Mouse (Mus musculus): Measurements from ENCODE around the gene Ctnnal1. TPM values are rescaled to one million over a fixed set of nuclear protein-coding genes. Genes with fewer than 3 reads are reported as not detected.

Gene Ctnnal1
- polyA plus RNA-seq, 1 experiment = 5.4 TPM

DNA sequence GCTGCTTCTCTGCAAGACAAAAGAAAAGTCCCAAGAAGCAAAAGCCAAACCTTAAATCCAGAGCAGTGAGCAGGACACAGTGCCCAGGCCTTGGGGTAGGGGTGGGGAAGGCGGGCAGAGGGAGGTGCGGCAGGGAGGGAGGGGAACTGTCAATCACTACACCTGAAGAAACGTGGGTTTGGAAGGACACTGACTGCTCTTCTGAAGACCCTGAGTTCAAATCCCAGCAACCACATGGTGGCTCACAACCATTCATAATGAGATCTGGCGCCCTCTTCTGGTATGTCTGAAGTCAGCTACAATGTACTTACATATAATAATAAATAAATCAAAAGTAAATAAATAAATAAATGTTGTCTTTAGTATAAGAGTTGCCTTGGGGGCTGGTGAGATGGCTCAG is 20.1 kb downstream of the Ctnnal1 start:
- no peaks in the 10 kb centered on the region for H3K4me1 ChIP-seq (ENCODE audit: control insufficient read depth, insufficient read depth, insufficient read length, low read length)
- H3K27ac ChIP-seq (replicated peaks; ENCODE audit: low read depth, low read length) = no peak overlapping the region
- no peak overlapping the region for H3K4me3 ChIP-seq (ENCODE audit: insufficient read depth, low read depth, low read length)

DNA sequence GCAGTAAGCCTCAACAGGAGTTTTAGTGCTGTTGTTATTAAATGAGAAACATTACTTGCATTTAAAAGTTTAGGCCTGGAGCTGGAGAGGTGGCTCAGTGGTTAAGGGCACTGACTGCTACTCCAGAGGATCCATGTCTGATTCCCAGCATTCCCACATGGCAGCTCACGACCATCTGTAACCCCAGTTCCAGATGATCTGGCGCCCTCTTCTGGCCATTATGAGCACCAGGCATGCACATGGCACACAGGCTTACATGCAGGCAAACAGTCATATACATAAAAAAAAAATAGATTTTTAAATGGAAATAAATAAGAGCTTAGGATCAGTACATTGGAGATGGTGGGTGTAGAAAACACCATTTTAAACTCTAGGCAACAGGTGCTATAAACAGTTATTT is 21.0 kb downstream of the Ctnnal1 start:
- H3K27ac ChIP-seq (replicated peaks; ENCODE audit: low read depth, low read length) = no peak overlapping the region
- H3K4me3 ChIP-seq (ENCODE audit: insufficient read depth, low read depth, low read length) = no peak overlapping the region
- no peaks in the 10 kb centered on the region for H3K4me1 ChIP-seq (ENCODE audit: control insufficient read depth, insufficient read depth, insufficient read length, low read length)

DNA sequence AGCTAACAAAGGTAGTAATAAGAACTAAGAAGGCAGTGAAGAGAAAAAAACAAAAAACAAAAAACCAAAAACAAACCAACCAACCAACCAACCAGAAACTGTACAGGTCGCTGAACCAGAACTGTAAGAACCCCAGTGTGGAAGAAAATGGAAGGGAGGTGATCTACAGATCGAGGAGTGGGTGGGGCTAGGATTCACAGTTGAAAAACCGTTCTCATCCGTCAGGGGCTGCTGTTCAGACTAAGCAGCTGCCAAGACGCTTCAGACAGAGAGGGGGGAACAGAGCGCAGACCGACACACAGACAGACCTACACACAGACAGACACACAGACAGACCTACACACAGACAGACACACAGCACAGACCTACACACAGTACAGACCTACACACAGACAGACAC is 22.5 kb downstream of the Ctnnal1 start:
- Histone ChIP-seq H3K27ac (replicated peaks; ENCODE audit: low read depth, low read length) (no peak overlapping the region), H3K4me3 (ENCODE audit: insufficient read depth, low read depth, low read length) (no peak overlapping the region), H3K4me1 (ENCODE audit: control insufficient read depth, insufficient read depth, insufficient read length, low read length) (no peaks in the 10 kb centered on the region)

DNA sequence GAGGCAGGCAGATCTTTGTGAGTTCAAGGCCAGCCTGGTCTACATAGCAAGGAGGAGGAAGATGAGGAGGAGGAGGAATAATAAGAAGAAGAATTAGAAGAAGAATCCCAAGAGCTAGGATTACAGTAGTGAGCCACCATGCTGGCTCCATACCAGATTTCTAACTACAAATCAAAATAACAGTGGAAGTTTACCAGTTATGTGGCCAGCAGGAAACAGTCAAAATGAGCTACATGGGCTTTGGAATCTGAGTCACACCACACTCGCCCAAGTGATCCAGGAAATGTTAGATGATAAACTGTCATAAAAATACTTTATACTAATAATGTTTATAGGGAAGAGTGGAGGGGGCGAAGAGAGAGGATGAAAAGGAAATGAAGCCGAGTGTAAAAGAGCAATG is 24.7 kb downstream of the Ctnnal1 start:
- Histone ChIP-seq H3K27ac (replicated peaks; ENCODE audit: low read depth, low read length) (no peak overlapping the region), H3K4me1 (ENCODE audit: control insufficient read depth, insufficient read depth, insufficient read length, low read length) (no peaks in the 10 kb centered on the region), H3K4me3 (ENCODE audit: insufficient read depth, low read depth, low read length) (no peak overlapping the region)

DNA sequence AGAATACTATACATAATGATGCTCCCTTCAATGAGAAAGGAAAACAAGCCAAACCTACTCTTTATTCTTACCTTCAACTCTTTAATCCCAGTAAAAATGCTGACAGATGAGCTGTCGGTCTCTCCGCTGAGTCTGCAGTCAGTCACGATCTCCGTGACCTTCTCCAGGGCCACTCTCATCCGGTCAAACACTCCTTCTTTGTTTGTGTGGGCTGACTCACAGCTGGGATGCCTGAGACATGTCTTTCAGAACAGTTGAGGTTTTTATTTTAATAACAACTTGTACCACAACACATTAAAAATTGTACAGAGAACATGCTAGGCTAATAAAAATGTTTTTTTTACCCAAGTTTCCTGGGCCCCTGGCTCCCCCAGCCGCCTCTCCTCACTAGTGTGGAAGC is 27.3 kb downstream of the Ctnnal1 start:
- Histone ChIP-seq H3K4me3 (ENCODE audit: insufficient read depth, low read depth, low read length) (no peak overlapping the region), H3K27ac (replicated peaks; ENCODE audit: low read depth, low read length) (no peak overlapping the region), H3K4me1 (ENCODE audit: control insufficient read depth, insufficient read depth, insufficient read length, low read length) (no peaks in the 10 kb centered on the region)

DNA sequence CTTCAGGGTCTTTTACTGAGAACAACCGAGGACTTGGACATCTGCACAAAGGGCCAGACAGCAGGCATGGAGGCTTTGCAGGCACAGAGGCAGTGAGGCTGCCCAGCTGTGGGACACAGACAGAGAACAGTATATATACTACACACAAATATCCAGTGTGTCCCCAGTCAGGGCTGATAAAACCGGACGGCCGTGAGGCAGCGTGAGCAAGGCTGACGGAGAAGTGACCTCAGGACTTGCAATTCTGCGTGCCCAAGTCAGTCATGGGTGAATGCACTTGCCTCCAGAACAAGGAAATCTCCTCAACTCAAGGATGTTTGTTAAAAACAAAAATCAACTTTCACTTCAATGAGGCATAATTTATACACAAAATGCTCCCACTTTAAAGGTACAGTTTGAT is 33.0 kb downstream of the Ctnnal1 start:
- H3K4me3 ChIP-seq (ENCODE audit: insufficient read depth, low read depth, low read length) = no peak overlapping the region
- H3K4me1 ChIP-seq (ENCODE audit: control insufficient read depth, insufficient read depth, insufficient read length, low read length) = no peaks in the 10 kb centered on the region
- no peak overlapping the region for H3K27ac ChIP-seq (replicated peaks; ENCODE audit: low read depth, low read length)

DNA sequence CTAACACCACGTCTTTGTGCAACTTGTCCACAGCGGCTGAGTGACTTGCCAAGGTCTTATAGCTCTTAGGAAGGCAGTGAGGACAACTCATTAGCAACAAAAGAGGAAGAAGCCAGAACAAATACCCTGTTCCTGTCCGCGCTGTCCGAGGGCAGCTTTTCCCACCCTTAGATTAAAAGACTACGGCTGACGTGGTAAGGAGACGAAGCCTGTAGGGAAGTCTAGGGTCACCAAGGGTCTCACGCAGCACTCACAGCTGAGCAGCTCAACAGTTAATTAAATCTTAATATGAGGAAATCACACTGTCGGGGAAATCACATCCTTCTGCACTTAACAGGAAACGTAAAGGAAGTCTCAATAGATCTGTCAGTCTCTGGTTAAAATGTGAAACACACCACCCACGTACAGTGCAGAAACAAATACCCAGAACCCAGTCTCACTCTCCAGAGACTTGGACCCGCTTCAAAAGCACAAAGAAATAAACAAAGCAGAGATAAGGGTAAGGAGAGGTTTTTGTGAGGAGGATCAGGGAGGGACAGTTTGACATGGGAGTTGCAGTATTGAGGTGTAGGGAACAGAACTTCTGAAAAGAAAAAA is 33.9 kb downstream of the Ctnnal1 start:
- H3K4me3 ChIP-seq (ENCODE audit: insufficient read depth, low read depth, low read length) = no peak overlapping the region
- no peaks in the 10 kb centered on the region for H3K4me1 ChIP-seq (ENCODE audit: control insufficient read depth, insufficient read depth, insufficient read length, low read length)
- no peak overlapping the region for H3K27ac ChIP-seq (replicated peaks; ENCODE audit: low read depth, low read length)

DNA sequence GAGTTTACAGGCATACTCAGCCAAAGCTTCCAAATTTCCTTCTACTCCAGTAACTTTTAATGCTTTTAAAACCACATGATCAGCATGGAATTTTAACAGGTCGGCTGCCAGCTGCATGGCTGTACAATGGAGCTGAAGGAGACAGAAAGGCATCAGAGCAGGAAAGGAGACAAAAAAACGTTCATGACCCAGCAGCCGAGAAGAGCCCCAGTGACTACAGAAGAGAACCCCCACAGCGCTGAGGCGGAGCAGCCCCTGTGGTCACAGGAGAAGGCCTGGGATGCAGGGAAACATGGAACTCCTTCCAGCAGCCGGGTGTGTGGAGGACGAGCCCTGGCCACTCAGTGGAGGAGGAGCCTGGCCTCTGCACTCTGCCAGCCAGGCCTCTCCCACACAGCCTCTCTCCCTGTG is 35.5 kb downstream of the Ctnnal1 start:
- Histone ChIP-seq H3K4me3 (ENCODE audit: insufficient read depth, low read depth, low read length) (no peak overlapping the region), H3K27ac (replicated peaks; ENCODE audit: low read depth, low read length) (no peak overlapping the region), H3K4me1 (ENCODE audit: control insufficient read depth, insufficient read depth, insufficient read length, low read length) (no peaks in the 10 kb centered on the region)

DNA sequence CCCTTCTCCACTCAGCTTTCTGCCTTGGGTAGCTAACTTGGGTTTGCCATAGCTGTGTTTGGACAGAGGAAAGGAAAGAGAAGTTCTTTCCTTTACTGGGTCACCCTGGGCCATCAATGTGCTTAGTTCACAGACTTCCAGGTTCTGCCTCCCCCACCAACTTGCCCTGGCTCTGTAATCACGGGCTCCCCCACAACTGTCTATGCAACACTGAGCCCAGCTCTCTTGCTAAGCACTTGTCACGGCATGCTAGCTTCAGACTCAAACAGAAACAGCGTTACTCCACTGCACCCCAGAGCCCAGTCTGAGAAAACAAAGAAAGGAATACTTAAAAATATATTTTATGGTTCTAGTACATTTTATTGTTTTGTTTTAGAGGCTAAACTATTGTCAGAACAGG is 36.1 kb downstream of the Ctnnal1 start:
- Histone ChIP-seq H3K4me3 (ENCODE audit: insufficient read depth, low read depth, low read length) (no peak overlapping the region), H3K27ac (replicated peaks; ENCODE audit: low read depth, low read length) (no peak overlapping the region), H3K4me1 (ENCODE audit: control insufficient read depth, insufficient read depth, insufficient read length, low read length) (no peaks in the 10 kb centered on the region)

DNA sequence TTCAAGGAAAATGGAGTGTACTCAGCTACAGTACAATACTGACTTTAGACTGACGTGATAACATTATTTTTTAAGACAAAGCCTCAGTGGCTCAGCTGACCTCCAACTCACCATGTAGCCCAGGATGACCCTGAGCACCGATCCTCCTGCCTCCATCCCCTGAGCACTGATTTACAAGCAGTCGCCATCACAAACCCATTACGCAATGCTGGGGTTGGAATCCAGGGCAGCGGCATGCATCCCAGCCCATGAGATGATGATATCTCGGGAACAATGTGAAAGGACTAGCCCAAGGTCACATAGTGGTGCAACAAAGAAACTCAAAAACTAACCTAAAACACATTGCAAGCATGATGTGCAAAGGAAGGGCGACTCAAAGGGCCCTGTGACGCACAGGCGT is 40.8 kb downstream of the Ctnnal1 start:
- H3K4me1 ChIP-seq (ENCODE audit: control insufficient read depth, insufficient read depth, insufficient read length, low read length) = no peaks in the 10 kb centered on the region
- H3K27ac ChIP-seq (replicated peaks; ENCODE audit: low read depth, low read length) = no peak overlapping the region
- no peak overlapping the region for H3K4me3 ChIP-seq (ENCODE audit: insufficient read depth, low read depth, low read length)

DNA sequence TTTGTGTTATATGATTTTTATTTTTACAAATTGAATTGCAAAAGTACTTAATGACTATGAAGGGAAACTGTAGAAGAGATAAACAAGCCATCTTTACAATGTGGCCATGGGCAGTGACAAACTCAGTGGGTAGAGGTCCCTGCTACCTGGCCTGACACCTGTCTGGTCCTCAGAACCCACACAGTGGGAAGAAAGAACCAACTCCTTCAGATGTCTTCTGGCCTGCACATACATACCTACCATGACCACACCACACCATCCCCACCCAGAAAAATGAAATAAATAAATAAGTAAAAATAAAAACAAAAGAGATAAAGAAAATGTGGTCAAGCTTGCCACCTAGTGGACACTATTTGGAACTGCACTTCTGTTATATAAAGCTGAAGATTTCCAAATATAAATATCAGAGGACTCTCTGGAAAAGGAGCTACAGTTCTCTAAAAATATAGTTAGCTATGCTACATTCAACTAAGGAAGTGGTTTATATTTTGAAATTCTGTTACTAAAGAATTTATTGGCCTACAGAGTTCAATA is 44.9 kb downstream of the Ctnnal1 start:
- Histone ChIP-seq H3K4me3 (ENCODE audit: insufficient read depth, low read depth, low read length) (no peak overlapping the region), H3K4me1 (ENCODE audit: control insufficient read depth, insufficient read depth, insufficient read length, low read length) (no peaks in the 10 kb centered on the region), H3K27ac (replicated peaks; ENCODE audit: low read depth, low read length) (no peak overlapping the region)

DNA sequence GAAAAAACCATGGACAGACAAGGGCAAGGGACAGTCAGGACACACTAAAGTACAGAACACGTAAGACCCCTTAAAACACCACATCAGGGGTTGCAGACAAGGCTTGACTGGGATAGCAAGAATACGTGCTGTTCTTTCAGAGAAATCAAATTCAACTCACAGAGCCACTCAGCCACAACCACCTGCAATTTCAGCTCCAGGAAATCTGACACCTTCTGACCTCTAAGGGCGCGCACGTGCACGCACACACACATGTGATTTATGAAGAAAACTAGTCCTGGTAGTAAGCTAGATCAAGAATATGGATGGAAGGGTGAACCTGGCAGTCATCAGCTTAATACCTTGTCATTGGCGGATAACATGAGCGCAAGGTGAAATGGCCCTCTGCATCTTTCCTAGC is 49.9 kb downstream of the Ctnnal1 start:
- Histone ChIP-seq H3K27ac (replicated peaks; ENCODE audit: low read depth, low read length) (no peak overlapping the region), H3K4me3 (ENCODE audit: insufficient read depth, low read depth, low read length) (no peak overlapping the region), H3K4me1 (ENCODE audit: control insufficient read depth, insufficient read depth, insufficient read length, low read length) (no peaks in the 10 kb centered on the region)

DNA sequence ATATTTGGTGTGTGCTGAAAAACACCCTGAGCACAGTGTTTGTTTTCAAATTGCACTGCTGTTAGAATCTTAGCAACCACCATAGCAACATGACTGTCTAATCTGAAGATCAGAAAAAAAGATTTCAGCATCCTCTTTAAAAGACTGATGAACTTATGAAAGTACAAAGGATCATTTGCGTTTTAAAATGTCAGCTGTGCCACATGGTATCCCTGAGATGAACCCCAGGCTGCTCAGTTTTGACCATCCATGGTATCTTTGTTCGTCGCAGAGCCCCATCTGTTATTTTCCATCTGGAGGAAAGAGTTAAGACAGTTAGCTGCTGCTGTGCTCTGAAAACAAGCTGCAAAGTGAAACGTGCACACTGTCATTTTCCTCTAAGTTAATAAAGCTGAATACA is 52.9 kb downstream of the Ctnnal1 start:
- Histone ChIP-seq H3K27ac (replicated peaks; ENCODE audit: low read depth, low read length) (no peak overlapping the region), H3K4me3 (ENCODE audit: insufficient read depth, low read depth, low read length) (no peak overlapping the region), H3K4me1 (ENCODE audit: control insufficient read depth, insufficient read depth, insufficient read length, low read length) (no peaks in the 10 kb centered on the region)

DNA sequence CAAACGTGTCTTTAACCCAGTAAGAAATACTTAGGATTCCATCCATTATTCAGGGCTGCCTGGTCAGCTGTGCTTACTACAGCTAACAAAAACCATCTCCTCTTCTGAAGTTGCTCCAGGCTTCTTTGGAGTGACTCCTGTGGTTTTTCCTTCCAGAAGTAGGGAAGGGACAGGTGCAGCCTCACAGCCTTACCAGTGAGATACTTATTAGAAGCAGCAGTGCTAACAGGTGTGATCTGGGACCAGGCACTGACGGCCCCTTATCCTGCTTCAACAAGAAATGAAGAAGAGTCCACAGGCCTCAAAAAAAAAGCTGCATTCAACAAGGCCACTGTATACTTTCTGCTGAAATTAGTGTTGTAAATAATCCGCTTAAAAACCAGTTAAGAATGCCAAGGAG is 53.3 kb downstream of the Ctnnal1 start:
- H3K27ac ChIP-seq (replicated peaks; ENCODE audit: low read depth, low read length) = no peak overlapping the region
- no peaks in the 10 kb centered on the region for H3K4me1 ChIP-seq (ENCODE audit: control insufficient read depth, insufficient read depth, insufficient read length, low read length)
- no peak overlapping the region for H3K4me3 ChIP-seq (ENCODE audit: insufficient read depth, low read depth, low read length)

DNA sequence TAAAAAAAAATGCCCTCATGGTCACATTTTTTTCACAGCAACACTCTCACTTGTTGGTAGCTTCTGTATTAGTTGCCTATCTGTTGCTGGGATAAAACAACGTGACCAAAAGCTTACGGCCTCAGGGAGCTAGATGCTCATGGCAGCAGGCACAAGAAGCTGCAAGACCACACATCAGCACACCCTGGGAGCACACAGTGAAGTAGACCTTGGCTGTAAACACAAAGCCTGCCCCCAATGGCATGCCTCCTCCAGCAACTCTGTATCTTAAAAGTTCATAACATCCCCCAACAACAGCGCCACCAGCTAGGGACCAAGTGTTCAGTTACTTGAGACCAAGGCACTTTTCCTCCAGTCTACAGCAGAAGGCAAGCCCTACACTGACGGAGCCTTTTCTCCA is 55.9 kb downstream of the Ctnnal1 start:
- Histone ChIP-seq H3K27ac (replicated peaks; ENCODE audit: low read depth, low read length) (no peak overlapping the region), H3K4me3 (ENCODE audit: insufficient read depth, low read depth, low read length) (no peak overlapping the region), H3K4me1 (ENCODE audit: control insufficient read depth, insufficient read depth, insufficient read length, low read length) (no peaks in the 10 kb centered on the region)

DNA sequence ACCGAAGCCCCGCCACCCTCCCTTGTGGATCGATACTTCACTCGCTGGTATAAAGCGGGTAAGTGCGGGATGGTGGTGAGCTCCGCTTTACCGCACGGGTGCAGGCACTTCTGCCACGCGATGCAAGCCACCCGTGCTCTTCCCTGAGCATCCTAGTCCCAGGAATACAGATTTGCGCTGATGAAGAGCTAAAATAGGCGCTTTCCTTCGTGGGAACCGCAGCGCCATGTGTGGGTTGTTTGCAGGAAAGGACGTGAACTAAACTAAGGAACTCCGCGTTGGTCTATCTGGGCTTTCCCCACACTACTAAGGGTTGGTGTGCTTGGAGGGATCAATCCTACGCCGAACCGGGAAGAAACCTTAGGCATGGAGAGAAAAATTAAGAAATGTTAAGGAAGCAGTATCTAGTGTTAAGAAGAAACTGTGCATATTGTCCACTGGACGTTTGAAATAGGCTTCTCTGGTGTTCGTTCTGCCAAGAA is 62.3 kb downstream of the Ctnnal1 start:
- Histone ChIP-seq H3K4me1 (ENCODE audit: control insufficient read depth, insufficient read depth, insufficient read length, low read length) (no peaks in the 10 kb centered on the region), H3K4me3 (ENCODE audit: insufficient read depth, low read depth, low read length) (peak overlapping the region; percentile 91), H3K27ac (replicated peaks; ENCODE audit: low read depth, low read length) (no peak overlapping the region)

Measured in brown adipose tissue, adult 24 weeks (tissue).